Mouse (Mus musculus): ENCODE results near the gene Dctn5. TPM values are rescaled to one million over a fixed set of nuclear protein-coding genes. Genes with fewer than 3 reads are reported as not detected.
"Not testable (repeated sequence)": the region's sequence is repeated elsewhere in the genome, so short reads cannot be mapped to it uniquely, and the experiment has no call there.

Gene Dctn5
- 10 to 100 TPM; 96.5 to 96.6 TPM for total RNA-seq (2021)

- intact Hi-C loops (cut with DNase I): no loop called here
- peak; percentile 98 for DNase-seq
These were observed at the start of gene Dctn5, which contains the start of gene Palb2 for GRCm38 (mm10) chr7:122132497-122133337. Gene Dctn5 (plus strand): TSS chr7:122133041. Gene Palb2 (minus strand): TSS chr7:122132985.

- intact Hi-C loops (cut with DNase I): no loop called here
- no peak for DNase-seq
These were observed 45.5 kb upstream of the Dctn5 start for GRCm38 (mm10) chr7:122087195-122087982.

GRCm38 (mm10) chr7:122094564-122095330 lies 38.1 kb upstream of the Dctn5 start:
- intact Hi-C loops (cut with DNase I): no loop called here
- DNase-seq: no peak

- DNase-seq: no peak
- intact Hi-C loops (cut with DNase I): no loop called here
These were observed 34.8 kb upstream of the Dctn5 start for GRCm38 (mm10) chr7:122098009-122098408.

- intact Hi-C loops (cut with DNase I): no loop called here
- peak; percentile 10 for DNase-seq
These were observed 33.6 kb upstream of the Dctn5 start for GRCm38 (mm10) chr7:122099222-122099621.

GRCm38 (mm10) chr7:122101014-122101746 lies 31.7 kb upstream of the Dctn5 start:
- intact Hi-C loops (cut with DNase I); DNase-seq: not testable (repeated sequence)

- intact Hi-C loops (cut with DNase I): no loop called here
- DNase-seq: peak; percentile 86
These were observed 31.0 kb upstream of the Dctn5 start, which contains the start of gene Ndufab1 for GRCm38 (mm10) chr7:122101747-122102244. Gene Ndufab1 (minus strand): TSS chr7:122101886.

GRCm38 (mm10) chr7:122108206-122108605 lies 24.6 kb upstream of the Dctn5 start:
- no peak for DNase-seq
- intact Hi-C loops (cut with DNase I): no loop called here

- intact Hi-C loops (cut with DNase I): no loop called here
These were observed 9.3 kb upstream of the Dctn5 start for GRCm38 (mm10) chr7:122123518-122123917.

GRCm38 (mm10) chr7:122125636-122126035 lies 7.2 kb upstream of the Dctn5 start:
- intact Hi-C loops (cut with DNase I): no loop called here
- DNase-seq: no peak

More at GRCm38 (mm10) chr7:122123518-122123917, 9.3 kb upstream of the Dctn5 start:
- DNase-seq: no peak

- intact Hi-C loops (cut with DNase I): no loop called here
- no peak for DNase-seq
These were observed 5.9 kb upstream of the Dctn5 start for GRCm38 (mm10) chr7:122126946-122127345.

GRCm38 (mm10) chr7:122131834-122132233 lies 1.0 kb upstream of the Dctn5 start:
- intact Hi-C loops (cut with DNase I): no loop called here
- no peak for DNase-seq

GRCm38 (mm10) chr7:122133338-122133625 lies 441 bp downstream of the Dctn5 start:
- intact Hi-C loops (cut with DNase I): no loop called here
- DNase-seq: no peak

GRCm38 (mm10) chr7:122135070-122135469 lies 2.2 kb downstream of the Dctn5 start:
- intact Hi-C loops (cut with DNase I): no loop called here
- no peak for DNase-seq

GRCm38 (mm10) chr7:122137071-122137470 lies 4.2 kb downstream of the Dctn5 start:
- intact Hi-C loops (cut with DNase I): no loop called here
- no peak for DNase-seq

GRCm38 (mm10) chr7:122138190-122138589 lies 5.3 kb downstream of the Dctn5 start:
- intact Hi-C loops (cut with DNase I): no loop called here
- no peak for DNase-seq

- no peak for DNase-seq
- intact Hi-C loops (cut with DNase I): no loop called here
These were observed 8.2 kb downstream of the Dctn5 start for GRCm38 (mm10) chr7:122140991-122141390.

GRCm38 (mm10) chr7:122152473-122152872 lies 19.6 kb downstream of the Dctn5 start:
- intact Hi-C loops (cut with DNase I): no loop called here
- no peak for DNase-seq

- no peak for DNase-seq
- intact Hi-C loops (cut with DNase I): no loop called here
These were observed 25.6 kb downstream of the Dctn5 start for GRCm38 (mm10) chr7:122158488-122158887.

Data from left cerebral cortex, postnatal 4 days (tissue).